Mouse (Mus musculus) urinary bladder, postnatal 0 days (tissue): ENCODE results near the gene Magohb. TPM values are rescaled to one million over a fixed set of nuclear protein-coding genes. Genes with fewer than 3 reads are reported as not detected.

Source experiments
- polyA plus RNA-seq: library from polyadenylated mRNA; unstranded; fragments of >200 nt; fragmentation: Nextera tagmentation; extraction: Ambion mirVana; gene quantifications from 2 replicates; pipeline ENCODE4 v1.2.1, GENCODE M21; 2015

The Magohb gene
- polyA plus RNA-seq = 49.4 and 64.0 TPM in 2 replicates

GRCm38 (mm10) chr6:131292991-131293788 lies at the start of gene Magohb:
TSS of gene Magohb (minus strand) at chr6:131293244.

GRCm38 (mm10) chr6:131247206-131247605 lies 45.8 kb downstream of the Magohb start, which contains the start of gene Klra2:
TSS of gene Klra2 (minus strand) at chr6:131247362.

Other genes starting within 250 kb of the Magohb start
- gene Klra2, start 45.9 kb downstream of the Magohb start, polyA plus RNA-seq = 0.14 and 2.1 TPM in 2 replicates
- 10.6 and 10.8 TPM in 2 replicates for gene Styk1, start 60.4 kb upstream of the Magohb start, polyA plus RNA-seq
- 57.9 and 60.7 TPM in 2 replicates for gene Ybx3, start 95.2 kb upstream of the Magohb start, polyA plus RNA-seq
- gene 5430401F13Rik, start 193.2 kb upstream of the Magohb start, polyA plus RNA-seq = not detected in 2 replicates
- gene Gm6619, start 193.2 kb upstream of the Magohb start, polyA plus RNA-seq = not detected in 2 replicates